Mouse (Mus musculus) ES-E14 (cell line): ENCODE measurements around the gene Arcn1. TPM values are rescaled to one million over a fixed set of nuclear protein-coding genes. Genes with fewer than 3 reads are reported as not detected.

Experiments
- DNase-seq: peaks from one replicate; pipeline ENCODE4 v3.0.0-alpha.2; 2013; ENCODE audit warnings: low read depth, low spot score
- H3K27ac ChIP-seq: 2 replicates; pipeline ENCODE4 v1.5.1; 2012; ENCODE audit warnings: low read depth, mild to moderate bottlenecking, low read length, moderate library complexity, mixed read lengths; ENCODE audit not compliant: poor library complexity, insufficient read depth, severe bottlenecking
- H3K36me3 ChIP-seq: 2 replicates; pipeline ENCODE4 v1.6.1; 2012; ENCODE audit warnings: mild to moderate bottlenecking, low read length, moderate library complexity, mixed read lengths; ENCODE audit not compliant: control insufficient read depth, poor library complexity, insufficient read depth, severe bottlenecking
- H3K4me1 ChIP-seq, 2 experiments: fragments of 150-350 bp in 1 of 2; sonication (generic) in 1 of 2; 2 replicates each; pipeline ENCODE4 v1.6.1; 2012; ENCODE audit warnings: low read length in 2 of 2, mild to moderate bottlenecking in 1 of 2, mixed read lengths in 1 of 2; ENCODE audit not compliant: control insufficient read depth in 2 of 2, insufficient read depth in 2 of 2, poor library complexity in 1 of 2
- H3K4me3 ChIP-seq, 2 experiments: fragments of 150-350 bp in 1 of 2; sonication (generic) in 1 of 2; 2 replicates each; pipeline ENCODE4 v1.5.1; 2012; ENCODE audit warnings: low read length in 2 of 2, low read depth in 1 of 2, mild to moderate bottlenecking in 1 of 2, mixed read lengths in 1 of 2; ENCODE audit not compliant: insufficient read depth in 1 of 2, poor library complexity in 1 of 2, severe bottlenecking in 1 of 2
- H3K9ac ChIP-seq: 2 replicates; pipeline ENCODE4 v1.6.1; 2012; ENCODE audit warnings: low read depth, mild to moderate bottlenecking, low read length, mixed read lengths; ENCODE audit not compliant: poor library complexity, insufficient read depth, severe bottlenecking
- H3K9me3 ChIP-seq: fragments of 150-350 bp; sonication (generic); 2 replicates; pipeline ENCODE4 v1.6.1; 2012; ENCODE audit warnings: low read depth, mild to moderate bottlenecking, low read length; ENCODE audit not compliant: control insufficient read depth, insufficient read depth
- CHD2 ChIP-seq: IDR thresholded peaks from 2 replicates; pipeline ENCODE4 v1.6.1; 2014; ENCODE audit warnings: mild to moderate bottlenecking, low read depth, low read length, inconsistent platforms
- HCFC1 ChIP-seq: IDR thresholded peaks from 2 replicates; pipeline ENCODE4 v1.6.1; 2012; ENCODE audit warnings: low read length, inconsistent platforms, borderline replicate concordance; ENCODE audit not compliant: insufficient read depth
- MAFK ChIP-seq: IDR thresholded peaks from 2 replicates; pipeline ENCODE4 v1.6.1; 2014; ENCODE audit warnings: mild to moderate bottlenecking, low read depth, low read length, inconsistent platforms; ENCODE audit not compliant: insufficient read depth
- ZC3H11A ChIP-seq: IDR thresholded peaks from 2 replicates; pipeline ENCODE4 v1.6.1; 2012; ENCODE audit warnings: low read depth, mild to moderate bottlenecking, inconsistent platforms, low read length, borderline replicate concordance
- ZNF384 ChIP-seq: IDR thresholded peaks from 2 replicates; pipeline ENCODE4 v1.6.1; 2012; ENCODE audit warnings: low read depth, low read length, inconsistent platforms
- in situ Hi-C, 2 experiments: fragments of 600-800 bp; cut with MboI; formaldehyde crosslinking; loops; one replicate each; pipeline ENCODE4 v1.15.1; 2025; ENCODE audit warnings: low sequenced_read_pairs in 2 of 2, inconsistent platforms in 1 of 2; ENCODE audit not compliant: unreplicated experiment in 2 of 2
- total RNA-seq: library from RNA; depleted of rRNA; stranded (reverse); fragments of 300-350 nt; gene quantifications from 2 replicates; pipeline ENCODE4 v1.2.3, GENCODE M21; 2012

Arcn1 gene
- total RNA-seq, 1 experiment = 72.3 TPM

GRCm38 (mm10) chr9:44807141-44807540 lies 39.5 kb upstream of the Arcn1 start:
- no peak overlapping the region for H3K27ac ChIP-seq
- H3K4me3 ChIP-seq = no peak overlapping the region
- H3K4me1 ChIP-seq = no peaks in the 10 kb centered on the region; a peak in 1 of 4 replicates
- in situ Hi-C loops = no loop called here
- no peaks in the 10 kb centered on the region for H3K9me3 ChIP-seq
- peaks cover 47% of the 10 kb centered on the region for H3K36me3 ChIP-seq
- DNase-seq = no peak
- no peak overlapping the region for H3K9ac ChIP-seq
- TF ChIP-seq ZC3H11A (no peak), HCFC1 (no peak), MAFK (no peak), CHD2 (no peak), ZNF384 (no peak)

- H3K36me3 ChIP-seq = peaks cover 38% of the 10 kb centered on the region
- H3K4me3 ChIP-seq = no peak overlapping the region
- no peaks in the 10 kb centered on the region for H3K9me3 ChIP-seq
- H3K4me1 ChIP-seq = no peaks in the 10 kb centered on the region; a peak in 1 of 4 replicates
- no peak overlapping the region for H3K9ac ChIP-seq
- no peak for DNase-seq
- H3K27ac ChIP-seq = no peak overlapping the region
- in situ Hi-C loops = no loop called here
- TF ChIP-seq MAFK (no peak), ZNF384 (no peak), CHD2 (no peak), HCFC1 (no peak), ZC3H11A (no peak)
These were observed 37.9 kb upstream of the Arcn1 start for GRCm38 (mm10) chr9:44805536-44805935.

- Histone ChIP-seq H3K27ac (no peak overlapping the region), H3K4me3 (no peak overlapping the region), H3K9ac (no peak overlapping the region), H3K9me3 (no peaks in the 10 kb centered on the region), H3K4me1 (no peaks in the 10 kb centered on the region; a peak in 1 of 4 replicates), H3K36me3 (peaks cover 30% of the 10 kb centered on the region)
- DNase-seq = no peak
- in situ Hi-C loops = no loop called here
- TF ChIP-seq MAFK (no peak), ZNF384 (no peak), CHD2 (no peak), ZC3H11A (no peak), HCFC1 (no peak)
These were observed 37.0 kb upstream of the Arcn1 start for GRCm38 (mm10) chr9:44804678-44805077.

GRCm38 (mm10) chr9:44802808-44803450 lies 35.3 kb upstream of the Arcn1 start, which contains the start of gene Ttc36:
Gene Ttc36, minus strand, starts transcription at chr9:44803072.
- peaks cover 20% of the 10 kb centered on the region for H3K36me3 ChIP-seq
- TF ChIP-seq ZC3H11A (no peak), CHD2 (no peak), HCFC1 (no peak), MAFK (no peak), ZNF384 (no peak)
- no peak for DNase-seq
- in situ Hi-C loops = no loop called here
- no peak within 1 kb of the TSS for H3K4me3 ChIP-seq
- no peaks in the 10 kb centered on the region; a peak in 1 of 4 replicates for H3K4me1 ChIP-seq
- no peaks in the 10 kb centered on the region for H3K9me3 ChIP-seq
- no peak within 1 kb of the TSS for H3K27ac ChIP-seq
- H3K9ac ChIP-seq = no peak within 1 kb of the TSS

DNA sequence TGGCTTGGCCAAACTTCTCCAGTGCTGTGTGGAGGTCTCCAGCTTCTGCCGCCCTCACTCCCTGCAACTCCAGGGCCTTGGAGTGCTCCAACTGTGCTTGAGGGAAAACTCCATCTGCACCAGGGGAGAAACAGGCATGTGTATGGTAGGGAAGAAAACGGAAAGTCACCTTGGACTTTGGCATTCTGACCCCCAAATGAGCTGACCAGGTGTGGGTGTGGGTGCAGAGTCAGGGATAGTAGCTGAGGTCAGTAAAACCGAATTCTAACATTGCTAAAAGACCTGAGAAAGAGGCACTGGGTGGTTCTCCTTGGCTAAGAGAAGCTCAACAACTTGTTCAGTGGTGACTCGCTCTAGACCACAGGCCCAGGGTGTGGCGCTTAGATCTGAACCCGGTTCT lies 34.0 kb upstream of the Arcn1 start:
- no peak for DNase-seq
- Histone ChIP-seq H3K4me1 (no peaks in the 10 kb centered on the region; a peak in 1 of 4 replicates), H3K9ac (no peak overlapping the region), H3K9me3 (no peaks in the 10 kb centered on the region), H3K4me3 (no peak overlapping the region), H3K36me3 (peaks cover 10% of the 10 kb centered on the region; the same call in 1 of the 2 replicates), H3K27ac (no peak overlapping the region)
- in situ Hi-C loops = no loop called here
- TF ChIP-seq CHD2 (no peak), MAFK (no peak), HCFC1 (no peak), ZC3H11A (no peak), ZNF384 (no peak)
